Mouse (Mus musculus): Measurements from ENCODE around the gene Plpp6.
"Not testable (repeated sequence)": the region's sequence is repeated elsewhere in the genome, so short reads cannot be mapped to it uniquely, and the experiment has no call there.

Plpp6 gene

GRCm38 (mm10) chr19:28989515-28989914 lies 25.8 kb downstream of the Plpp6 start:
- DNase-seq: no peak

- DNase-seq: peak; percentile 100
Measured at GRCm38 (mm10) chr19:28990194-28990589, 26.4 kb downstream of the Plpp6 start, which contains the start of gene Cdc37l1. TSS of gene Cdc37l1 (plus strand) at chr19:28990352.

DNA sequence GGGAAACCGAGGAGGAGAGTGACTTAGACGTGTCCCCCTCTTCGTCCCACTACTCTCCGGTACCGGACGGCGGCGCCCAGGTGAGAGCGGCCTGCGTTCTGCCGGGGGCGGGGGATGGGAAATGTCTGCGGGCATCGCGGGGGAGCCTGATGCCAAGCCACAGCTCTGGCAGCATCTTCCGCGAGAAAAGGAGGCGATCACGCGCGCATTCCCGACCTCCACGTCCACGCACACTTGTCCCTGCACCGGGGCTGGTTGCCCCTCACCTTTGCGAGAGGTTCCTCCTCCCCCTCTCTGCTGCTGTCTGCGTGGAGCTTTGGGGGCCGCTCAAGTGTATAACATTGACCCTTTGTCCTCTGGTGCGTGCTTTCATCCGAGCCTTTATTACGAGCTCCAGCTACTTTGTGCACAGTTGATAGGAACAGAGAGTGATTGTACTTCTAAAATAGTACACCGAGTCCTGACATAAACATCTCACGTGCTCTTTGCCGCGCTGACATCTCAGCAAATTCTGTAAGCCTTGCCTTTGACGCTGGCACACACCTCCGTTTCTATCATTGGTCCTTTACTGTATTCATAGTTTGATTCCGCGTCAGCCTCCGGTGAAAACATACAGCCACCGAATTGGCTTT lies 27.0 kb downstream of the Plpp6 start:
- DNase-seq: no peak

- no peak for DNase-seq
Measured at GRCm38 (mm10) chr19:28991391-28991790, 27.6 kb downstream of the Plpp6 start.

- DNase-seq: no peak
Measured at GRCm38 (mm10) chr19:28994870-28995269, 31.1 kb downstream of the Plpp6 start.

DNA sequence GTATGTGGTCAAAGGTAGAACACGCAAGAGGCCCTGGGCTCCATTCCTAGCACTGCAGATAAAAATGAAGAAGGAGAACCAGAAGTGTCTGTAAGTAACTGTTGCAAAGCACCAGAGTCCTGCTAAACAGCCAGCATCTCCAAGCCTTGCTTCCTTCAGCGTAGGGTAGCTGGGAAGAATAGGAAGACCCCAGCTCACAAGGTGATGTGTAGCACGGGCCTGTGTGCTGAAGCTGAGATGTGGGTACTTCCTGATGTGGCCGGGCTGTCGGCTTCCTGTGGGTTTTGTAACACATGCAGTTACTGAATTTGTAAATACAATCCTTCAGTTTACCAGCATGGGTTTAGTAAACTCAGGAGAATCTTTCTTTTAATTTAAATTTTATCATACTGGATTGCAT lies 31.6 kb downstream of the Plpp6 start:
- no peak for DNase-seq

DNA sequence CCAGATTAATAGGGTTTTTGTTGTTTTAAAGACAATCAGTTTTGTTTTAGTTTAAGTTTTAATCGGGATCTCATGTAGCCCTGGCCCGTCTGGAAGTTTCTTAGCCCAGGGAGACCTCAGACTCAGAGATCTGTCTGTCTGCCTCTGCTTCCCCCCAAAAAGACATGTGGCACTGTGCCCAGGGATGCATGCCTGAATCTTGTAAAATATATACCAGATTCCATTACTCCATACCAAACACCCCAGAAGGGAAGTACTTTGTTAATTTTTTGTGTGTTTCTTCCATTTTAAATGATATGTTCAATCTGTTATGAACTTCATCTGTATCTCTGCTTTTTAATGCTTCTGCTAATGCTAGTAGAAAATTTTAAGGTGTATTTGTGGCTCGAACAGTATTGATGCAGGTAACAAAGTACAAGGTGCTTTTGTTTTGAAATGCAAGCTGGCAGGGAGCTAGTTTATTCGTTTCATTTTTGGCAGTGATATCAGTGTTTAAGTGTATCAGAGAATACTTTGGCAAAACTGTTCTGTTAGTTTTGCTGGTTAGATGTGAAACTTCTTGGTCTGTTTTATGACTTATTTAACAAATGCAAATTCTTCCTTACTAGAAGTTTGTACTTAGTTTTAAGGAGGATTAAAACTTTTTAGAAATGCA lies 34.4 kb downstream of the Plpp6 start:
- no peak for DNase-seq

GRCm38 (mm10) chr19:29000321-29000720 lies 36.6 kb downstream of the Plpp6 start:
- not testable (repeated sequence) for DNase-seq

GRCm38 (mm10) chr19:29008069-29008706 lies 44.4 kb downstream of the Plpp6 start:
- no peak for DNase-seq

DNA sequence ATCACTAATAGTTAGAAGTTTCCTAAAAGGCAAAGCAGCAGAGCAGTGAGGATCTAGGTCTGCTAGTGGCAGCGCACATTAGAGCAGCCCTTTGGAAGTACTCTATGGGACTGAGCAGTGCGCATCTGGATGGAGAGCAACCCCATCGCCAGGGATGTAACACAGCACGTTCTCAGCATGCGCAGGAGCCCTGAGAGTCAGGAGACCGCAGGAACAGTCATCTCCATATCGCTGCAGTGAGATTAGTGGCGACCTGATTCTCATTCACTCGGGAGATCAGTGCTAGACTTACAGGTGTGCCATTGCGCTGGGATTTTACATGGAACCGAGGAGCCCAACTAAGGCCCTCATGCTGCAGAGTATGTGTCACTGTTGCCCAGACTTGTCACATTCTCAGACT lies 45.3 kb downstream of the Plpp6 start:
- DNase-seq: no peak

DNA sequence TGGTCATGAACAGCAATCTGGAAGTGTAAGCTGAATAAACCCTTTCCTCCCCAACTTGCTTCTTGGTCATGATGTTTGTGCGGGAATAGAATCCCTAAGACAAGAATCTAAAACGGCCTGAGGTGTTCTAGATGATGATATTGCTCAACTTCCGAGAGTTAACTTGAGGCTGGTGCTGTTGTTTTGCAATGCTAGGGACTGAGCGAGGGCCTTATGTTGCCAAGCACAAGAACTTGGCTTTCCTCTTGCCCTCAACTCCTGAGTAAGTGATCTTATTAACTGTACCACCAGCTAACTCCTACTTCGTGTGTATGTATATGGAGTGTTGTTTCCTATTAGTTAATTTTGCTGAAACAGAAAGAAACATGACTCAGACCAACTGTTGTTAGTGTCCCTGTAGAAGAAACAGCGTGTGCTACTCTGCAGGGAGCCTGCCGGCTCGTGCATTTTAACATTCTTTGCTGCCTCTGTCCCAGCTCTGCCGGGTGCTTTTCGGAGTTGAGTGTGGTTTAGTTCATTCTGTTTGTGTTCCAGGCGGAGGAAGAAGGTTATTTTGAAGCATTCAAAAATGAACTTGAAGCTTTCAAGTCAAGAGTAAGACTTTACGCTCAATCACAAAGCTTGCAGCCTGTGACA lies 47.7 kb downstream of the Plpp6 start:
- no peak for DNase-seq

DNA sequence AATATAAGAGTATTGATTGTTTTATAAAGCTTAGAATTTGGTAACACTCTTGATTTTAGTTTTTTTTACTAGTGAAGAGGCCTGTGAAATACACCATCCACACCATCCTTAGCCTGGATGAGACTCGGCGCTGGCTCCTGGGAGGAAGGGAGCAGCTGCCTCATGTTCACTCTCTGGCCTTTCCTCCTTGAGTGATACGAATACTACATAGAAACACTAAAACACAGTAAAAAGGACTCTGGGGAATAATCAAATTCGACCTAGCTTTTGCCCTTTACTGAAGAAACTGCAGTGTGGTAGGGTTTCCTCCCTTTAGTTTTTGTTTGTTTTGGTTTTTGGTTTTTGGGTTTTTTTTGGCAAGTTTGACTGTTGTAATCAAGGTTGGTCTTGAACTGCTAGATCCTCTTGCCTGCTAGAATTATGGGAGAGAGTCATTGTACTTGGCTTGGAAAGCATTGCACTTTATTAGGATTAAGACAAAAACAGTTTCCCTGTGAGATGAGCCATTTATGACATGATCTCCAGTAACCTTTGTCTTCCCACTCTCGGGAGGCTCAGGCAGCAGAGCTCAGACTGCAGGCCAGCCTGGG lies 50.8 kb downstream of the Plpp6 start:
- DNase-seq: no peak

DNA sequence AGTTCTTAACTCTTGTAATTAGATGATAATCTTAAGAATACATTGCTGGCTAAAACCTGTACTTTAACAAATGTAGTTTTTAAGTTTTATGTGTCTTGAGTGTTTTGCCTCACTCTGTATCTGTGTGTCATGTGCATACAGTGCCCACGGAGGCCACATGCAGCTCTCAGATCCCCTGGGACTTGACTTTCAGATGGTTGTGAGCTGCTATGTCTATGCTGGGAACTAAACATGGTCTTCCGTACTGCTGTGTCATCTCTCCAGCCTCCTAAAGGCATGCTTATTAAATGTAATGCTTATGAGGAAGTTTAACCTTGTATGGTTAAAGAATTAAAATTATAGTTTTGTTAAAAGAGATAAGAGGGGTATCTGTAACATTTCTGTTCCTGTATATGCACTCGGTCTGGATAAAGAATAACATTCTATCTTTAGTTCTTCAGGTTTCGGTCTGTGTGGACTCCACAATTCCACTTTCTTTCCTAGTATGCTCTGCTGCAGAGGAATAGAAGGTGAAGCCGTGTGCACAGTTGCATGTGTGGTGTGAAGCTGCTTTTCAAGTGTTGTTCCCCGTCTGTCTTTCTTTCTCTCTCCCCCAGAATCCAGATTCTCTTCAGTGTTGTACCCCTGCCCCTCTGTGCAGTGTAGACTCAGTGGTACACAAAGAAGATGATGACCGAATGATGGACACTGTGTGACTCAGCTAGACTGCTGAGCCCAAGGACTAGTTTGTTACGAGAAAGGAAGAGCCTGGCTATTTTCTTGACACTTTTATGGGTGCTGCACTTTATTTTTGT lies 51.9 kb downstream of the Plpp6 start:
- DNase-seq: no peak

DNA sequence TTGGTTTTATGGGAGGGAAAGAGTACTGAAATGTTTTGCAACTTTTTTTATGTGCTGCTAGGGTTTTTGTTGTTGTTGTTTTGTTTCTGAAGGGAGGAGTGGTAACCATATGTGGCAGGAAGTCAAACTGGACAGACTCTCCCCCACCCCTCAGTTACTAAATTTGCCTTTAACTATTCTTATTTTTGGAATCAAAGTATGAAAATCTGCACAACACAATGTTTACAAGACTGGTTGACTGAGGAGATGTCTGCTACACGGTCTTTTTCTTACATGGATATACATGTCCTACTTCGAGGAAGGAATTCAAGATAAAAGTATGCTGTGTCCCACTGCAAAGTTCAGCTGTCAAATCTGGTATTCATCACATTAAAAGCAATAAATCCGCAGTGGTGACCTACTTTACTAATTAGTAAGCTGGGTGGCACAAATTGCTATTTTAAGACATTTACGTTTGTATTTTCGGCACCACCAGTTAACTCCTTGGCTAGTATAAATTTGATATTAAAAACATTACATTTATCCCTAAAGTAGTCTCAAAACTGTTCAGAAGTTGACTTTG lies 52.5 kb downstream of the Plpp6 start:
- no peak for DNase-seq

All from lung, postnatal 14 days (tissue).